Mouse (Mus musculus): ENCODE data around the gene Tln1. TPM values are rescaled to one million over a fixed set of nuclear protein-coding genes. Genes with fewer than 3 reads are reported as not detected.
"Not testable (repeated sequence)": the region's sequence is repeated elsewhere in the genome, so short reads cannot be mapped to it uniquely, and the experiment has no call there.

Tln1 gene
- polyA plus RNA-seq, 2 experiments = 62.4 to 69.4 TPM

DNA sequence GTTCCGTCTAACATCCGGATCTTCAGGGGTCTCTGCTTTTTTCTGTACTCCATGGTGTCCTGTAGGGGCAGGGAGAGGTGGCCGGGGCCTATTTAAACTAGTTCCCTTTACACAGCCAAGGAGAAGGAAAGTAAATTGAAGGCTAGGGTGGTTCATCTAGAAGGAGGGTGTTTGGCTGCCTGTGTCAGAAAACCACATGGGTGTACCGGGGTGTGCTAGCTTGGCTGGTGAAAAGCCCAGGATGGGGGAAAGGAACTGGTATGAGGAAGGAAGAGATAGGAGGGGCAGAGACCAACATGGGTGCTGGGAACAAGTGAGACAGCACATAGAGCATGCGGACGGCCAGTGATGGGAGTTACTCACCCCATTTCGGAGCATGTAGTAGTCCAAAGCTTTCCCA is 6.6 kb downstream of the Tln1 start:
- Histone ChIP-seq H3K36me3 (ENCODE audit: control insufficient read depth, insufficient read depth, low read length) (peaks cover 70% of the 10 kb centered on the region), H3K9me3 (ENCODE audit: control insufficient read depth, low read length) (no peaks in the 10 kb centered on the region; the same call in 1 of the 2 replicates), H3K4me3 (replicated peaks; ENCODE audit: low read length) (no peak overlapping the region), H3K27ac (replicated peaks; ENCODE audit: low read depth, low read length) (no peak overlapping the region), H3K9ac (ENCODE audit: low read depth, low read length, severe bottlenecking) (no peak overlapping the region), H3K27me3 (ENCODE audit: control insufficient read depth, insufficient read depth, low read length) (no peaks in the 10 kb centered on the region), H3K4me1 (ENCODE audit: control insufficient read depth, insufficient read depth, low read length) (peaks cover 32% of the 10 kb centered on the region), H3K4me2 (replicated peaks; ENCODE audit: low read depth, low read length, severe bottlenecking) (no peak overlapping the region)
- DNase-seq (ENCODE audit: low spot score) (no peak), ATAC-seq (ENCODE audit: low FRiP score, low read depth) (no peak)
- 96% methylated on average over 7 of the region's 7 CpGs for WGBS
- no peak for TF ChIP-seq POLR2A (IDR thresholded peaks at IDR 0.05; ENCODE audit: borderline replicate concordance, extremely low read depth, insufficient read depth, insufficient read length)

GRCm38 (mm10) chr4:43553891-43554290 is 8.6 kb downstream of the Tln1 start:
- no peak for TF ChIP-seq POLR2A (IDR thresholded peaks at IDR 0.05; ENCODE audit: borderline replicate concordance, extremely low read depth, insufficient read depth, insufficient read length)
- peaks cover 87% of the 10 kb centered on the region for H3K36me3 ChIP-seq (ENCODE audit: control insufficient read depth, insufficient read depth, low read length)
- H3K27me3 ChIP-seq (ENCODE audit: control insufficient read depth, insufficient read depth, low read length) = no peaks in the 10 kb centered on the region
- DNase-seq (ENCODE audit: low spot score) (no peak), ATAC-seq (ENCODE audit: low FRiP score, low read depth) (no peak)
- H3K27ac ChIP-seq (replicated peaks; ENCODE audit: low read depth, low read length) = no peak overlapping the region
- H3K9ac ChIP-seq (ENCODE audit: low read depth, low read length, severe bottlenecking) = no peak overlapping the region
- H3K4me2 ChIP-seq (replicated peaks; ENCODE audit: low read depth, low read length, severe bottlenecking) = no peak overlapping the region
- H3K9me3 ChIP-seq (ENCODE audit: control insufficient read depth, low read length) = no peaks in the 10 kb centered on the region; the same call in 1 of the 2 replicates
- no peak overlapping the region for H3K4me3 ChIP-seq (replicated peaks; ENCODE audit: low read length)
- H3K4me1 ChIP-seq (ENCODE audit: control insufficient read depth, insufficient read depth, low read length) = peaks cover 13% of the 10 kb centered on the region; the same call in 1 of the 2 replicates

GRCm38 (mm10) chr4:43552437-43552836 is 10.1 kb downstream of the Tln1 start:
- no peaks in the 10 kb centered on the region for H3K27me3 ChIP-seq (ENCODE audit: control insufficient read depth, insufficient read depth, low read length)
- peaks cover 100% of the 10 kb centered on the region for H3K36me3 ChIP-seq (ENCODE audit: control insufficient read depth, insufficient read depth, low read length)
- no peak for ATAC-seq (ENCODE audit: low FRiP score, low read depth)
- WGBS = 87% methylated on average over 5 of the region's 5 CpGs
- DNase-seq (ENCODE audit: low spot score) = no peak
- H3K27ac ChIP-seq (replicated peaks; ENCODE audit: low read depth, low read length) = no peak overlapping the region
- H3K4me2 ChIP-seq (replicated peaks; ENCODE audit: low read depth, low read length, severe bottlenecking) = no peak overlapping the region
- no peaks in the 10 kb centered on the region for H3K4me1 ChIP-seq (ENCODE audit: control insufficient read depth, insufficient read depth, low read length)
- no peak overlapping the region for H3K4me3 ChIP-seq (replicated peaks; ENCODE audit: low read length)
- H3K9me3 ChIP-seq (ENCODE audit: control insufficient read depth, low read length) = no peaks in the 10 kb centered on the region; the same call in 1 of the 2 replicates
- no peak for TF ChIP-seq POLR2A (IDR thresholded peaks at IDR 0.05; ENCODE audit: borderline replicate concordance, extremely low read depth, insufficient read depth, insufficient read length)
- no peak overlapping the region for H3K9ac ChIP-seq (ENCODE audit: low read depth, low read length, severe bottlenecking)

- not testable (repeated sequence) for H3K9me3 ChIP-seq (ENCODE audit: control insufficient read depth, low read length); H3K4me3 ChIP-seq (replicated peaks; ENCODE audit: low read length); ATAC-seq (ENCODE audit: low FRiP score, low read depth); H3K9ac ChIP-seq (ENCODE audit: low read depth, low read length, severe bottlenecking); H3K4me1 ChIP-seq (ENCODE audit: control insufficient read depth, insufficient read depth, low read length); DNase-seq (ENCODE audit: low spot score); H3K27ac ChIP-seq (replicated peaks; ENCODE audit: low read depth, low read length); H3K4me2 ChIP-seq (replicated peaks; ENCODE audit: low read depth, low read length, severe bottlenecking); H3K27me3 ChIP-seq (ENCODE audit: control insufficient read depth, insufficient read depth, low read length)
- H3K36me3 ChIP-seq (ENCODE audit: control insufficient read depth, insufficient read depth, low read length) = peaks cover 100% of the 10 kb centered on the region
- 88% methylated on average over 6 of the region's 6 CpGs for WGBS
These were observed 10.6 kb downstream of the Tln1 start for GRCm38 (mm10) chr4:43551854-43552253.

DNA sequence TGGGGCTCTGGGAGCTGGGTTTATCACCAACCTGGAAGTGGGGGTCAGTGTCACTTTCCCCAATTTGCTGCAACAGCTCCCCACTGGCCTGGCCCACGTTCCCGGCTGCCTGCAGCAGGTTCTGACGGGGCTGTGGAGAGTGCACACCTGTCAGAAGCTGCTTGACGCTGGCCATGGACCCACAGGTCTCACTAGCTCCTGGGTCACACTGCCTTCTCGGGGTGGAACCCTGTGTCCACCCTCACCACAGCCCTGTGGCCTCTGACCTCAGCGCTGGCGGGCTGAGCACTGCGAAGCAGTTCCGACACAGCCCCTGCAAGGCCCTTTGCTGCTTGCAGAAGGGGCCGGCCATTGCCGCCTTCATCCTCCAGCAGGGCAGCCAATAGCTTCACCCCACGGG is 13.4 kb downstream of the Tln1 start:
- H3K36me3 ChIP-seq (ENCODE audit: control insufficient read depth, insufficient read depth, low read length) = peaks cover 100% of the 10 kb centered on the region
- ATAC-seq (ENCODE audit: low FRiP score, low read depth) = no peak
- no peak overlapping the region for H3K4me2 ChIP-seq (replicated peaks; ENCODE audit: low read depth, low read length, severe bottlenecking)
- H3K9ac ChIP-seq (ENCODE audit: low read depth, low read length, severe bottlenecking) = no peak overlapping the region
- 88% methylated on average over 12 of the region's 12 CpGs for WGBS
- H3K9me3 ChIP-seq (ENCODE audit: control insufficient read depth, low read length) = no peaks in the 10 kb centered on the region; the same call in 1 of the 2 replicates
- no peaks in the 10 kb centered on the region for H3K27me3 ChIP-seq (ENCODE audit: control insufficient read depth, insufficient read depth, low read length)
- DNase-seq (ENCODE audit: low spot score) = no peak
- H3K4me1 ChIP-seq (ENCODE audit: control insufficient read depth, insufficient read depth, low read length) = no peaks in the 10 kb centered on the region
- H3K27ac ChIP-seq (replicated peaks; ENCODE audit: low read depth, low read length) = no peak overlapping the region
- H3K4me3 ChIP-seq (replicated peaks; ENCODE audit: low read length) = no peak overlapping the region
- TF ChIP-seq POLR2A (IDR thresholded peaks at IDR 0.05; ENCODE audit: borderline replicate concordance, extremely low read depth, insufficient read depth, insufficient read length) = no peak

GRCm38 (mm10) chr4:43547160-43547559 is 15.3 kb downstream of the Tln1 start:
- H3K9me3 ChIP-seq (ENCODE audit: control insufficient read depth, low read length) = no peaks in the 10 kb centered on the region
- H3K27ac ChIP-seq (replicated peaks; ENCODE audit: low read depth, low read length) = no peak overlapping the region
- no peak overlapping the region for H3K4me2 ChIP-seq (replicated peaks; ENCODE audit: low read depth, low read length, severe bottlenecking)
- no peak overlapping the region for H3K9ac ChIP-seq (ENCODE audit: low read depth, low read length, severe bottlenecking)
- H3K4me3 ChIP-seq (replicated peaks; ENCODE audit: low read length) = no peak overlapping the region
- no peaks in the 10 kb centered on the region for H3K4me1 ChIP-seq (ENCODE audit: control insufficient read depth, insufficient read depth, low read length)
- no peak for TF ChIP-seq POLR2A (IDR thresholded peaks at IDR 0.05; ENCODE audit: borderline replicate concordance, extremely low read depth, insufficient read depth, insufficient read length)
- WGBS = 94% methylated on average over 8 of the region's 8 CpGs
- ATAC-seq (ENCODE audit: low FRiP score, low read depth) (no peak), DNase-seq (ENCODE audit: low spot score) (no peak)
- peaks cover 100% of the 10 kb centered on the region for H3K36me3 ChIP-seq (ENCODE audit: control insufficient read depth, insufficient read depth, low read length)
- H3K27me3 ChIP-seq (ENCODE audit: control insufficient read depth, insufficient read depth, low read length) = no peaks in the 10 kb centered on the region
